Mouse (Mus musculus) heart, embryonic 13.5 days (tissue): ENCODE results near the gene Filip1. TPM values are rescaled to one million over a fixed set of nuclear protein-coding genes. Genes with fewer than 3 reads are reported as not detected.

Source experiments
- ATAC-seq: fragments of 200-750 bp; cut with Nextera tagmentation; 2 replicates; pipeline ENCODE4 v1.8.0; 2017; ENCODE audit warnings: moderate TSS enrichment; ENCODE audit not compliant: insufficient number of reproducible peaks, low FRiP score, low TSS enrichment; ENCODE audit errors: extremely low read depth
- H3K27ac ChIP-seq: fragments of 300-500 bp; sonication (generic); replicated peaks from 2 replicates; pipeline ENCODE4 v1.5.1; 2015; ENCODE audit warnings: moderate library complexity, mild to moderate bottlenecking, inconsistent platforms
- H3K27me3 ChIP-seq: fragments of 300-500 bp; sonication (generic); replicated peaks from 2 replicates; pipeline ENCODE4 v1.6.1; 2015; ENCODE audit warnings: mild to moderate bottlenecking, inconsistent platforms
- H3K36me3 ChIP-seq: fragments of 300-500 bp; sonication (generic); 2 replicates; pipeline ENCODE4 v1.6.1; 2015; ENCODE audit warnings: mild to moderate bottlenecking, inconsistent platforms
- H3K4me1 ChIP-seq: fragments of 300-500 bp; sonication (generic); 2 replicates; pipeline ENCODE4 v1.6.1; 2015; ENCODE audit warnings: inconsistent platforms
- H3K4me2 ChIP-seq: fragments of 300-500 bp; sonication (generic); 2 replicates; pipeline ENCODE4 v1.6.1; 2015; ENCODE audit warnings: inconsistent platforms, mild to moderate bottlenecking, moderate library complexity
- H3K4me3 ChIP-seq: fragments of 300-500 bp; sonication (generic); 2 replicates; pipeline ENCODE4 v1.5.1; 2015; ENCODE audit warnings: moderate library complexity, mild to moderate bottlenecking, inconsistent platforms
- H3K9ac ChIP-seq: fragments of 300-500 bp; sonication (generic); 2 replicates; pipeline ENCODE4 v1.6.1; 2015; ENCODE audit warnings: inconsistent platforms, mild to moderate bottlenecking, moderate library complexity
- H3K9me3 ChIP-seq: fragments of 300-500 bp; sonication (generic); 2 replicates; pipeline ENCODE4 v1.6.1; 2016; ENCODE audit warnings: inconsistent platforms
- WGBS: fragments of 180-500 bp; shearing (Covaris S2); methylation state at CpG from one replicate; pipeline ENCODE4 v1.1.7; 2015; ENCODE audit warnings: mixed read lengths; 5-methylcytosine and 5-hydroxymethylcytosine counted together
- polyA plus RNA-seq: library from polyadenylated mRNA; unstranded; fragments of >200 nt; fragmentation: Nextera tagmentation; extraction: Ambion mirVana; gene quantifications from 2 replicates; pipeline ENCODE4 v1.2.1, GENCODE M21; 2015

The Filip1 gene
- polyA plus RNA-seq, 1 experiment from 2014 or later: 27.3 TPM

- Histone ChIP-seq H3K4me2 (no peak overlapping the region), H3K9me3 (no peaks in the 10 kb centered on the region), H3K27me3 (no peaks in the 10 kb centered on the region), H3K9ac (no peak overlapping the region), H3K4me3 (no peak overlapping the region), H3K36me3 (no peaks in the 10 kb centered on the region), H3K4me1 (peaks cover 71% of the 10 kb centered on the region), H3K27ac (peak overlapping the region; percentile 39; the same call in 1 of the 2 replicates)
- WGBS: 37% methylated on average over 3 of the region's 3 CpGs
- no peak for ATAC-seq
Observed at GRCm38 (mm10) chr9:79923262-79923661, 89.4 kb downstream of the Filip1 start.

- no peaks in the 10 kb centered on the region for H3K27me3 ChIP-seq
- H3K4me3 ChIP-seq: no peak overlapping the region
- H3K9me3 ChIP-seq: no peaks in the 10 kb centered on the region
- 0 out of 2 replicates have a peak overlapping the region, but pooled peaks have one; percentile 42 for H3K9ac ChIP-seq
- 63% methylated on average over 6 of the region's 6 CpGs for WGBS
- H3K4me2 ChIP-seq: peak overlapping the region; percentile 34
- H3K27ac ChIP-seq: peak overlapping the region; percentile 64
- H3K36me3 ChIP-seq: no peaks in the 10 kb centered on the region
- no peak for ATAC-seq
- peaks cover 76% of the 10 kb centered on the region for H3K4me1 ChIP-seq
Observed at GRCm38 (mm10) chr9:79922493-79922760, 90.2 kb downstream of the Filip1 start.

DNA sequence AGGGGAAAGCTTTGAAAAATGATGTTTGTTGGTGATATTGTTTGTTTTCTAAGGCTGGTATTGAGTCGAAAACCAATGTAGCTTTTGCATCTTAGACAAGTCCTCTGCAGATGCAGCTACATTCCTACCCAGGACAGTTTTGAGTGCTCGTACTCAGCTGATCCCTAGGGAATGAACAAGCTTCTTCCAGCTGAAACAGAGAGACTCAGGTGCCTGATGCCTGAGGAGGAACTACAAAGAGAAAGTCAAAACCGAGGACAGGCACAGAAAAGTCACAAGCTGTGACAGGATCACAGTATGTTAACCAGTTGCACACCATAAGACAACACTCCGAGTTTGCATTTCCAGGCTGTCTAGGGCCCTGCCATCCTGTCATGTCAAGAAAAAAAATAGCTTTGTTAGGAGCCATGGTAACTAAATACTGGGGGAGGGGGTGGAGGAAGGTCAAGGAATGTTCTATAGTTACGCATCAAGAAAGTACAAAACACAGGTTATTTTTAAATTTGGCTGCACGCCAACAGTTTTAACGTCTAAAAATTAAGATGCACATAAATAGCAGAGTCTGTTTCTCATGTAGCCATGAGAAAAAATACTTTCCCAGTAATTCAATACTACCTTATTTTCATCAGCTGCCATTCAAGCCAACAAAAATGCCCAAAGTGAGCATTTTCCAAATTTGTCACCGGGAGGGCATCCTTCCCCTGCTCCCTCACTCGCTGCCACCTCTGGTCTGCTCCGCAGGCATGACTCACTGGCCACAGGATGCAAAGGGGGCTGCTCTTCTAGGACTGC is 90.8 kb downstream of the Filip1 start:
- Histone ChIP-seq H3K9me3 (no peaks in the 10 kb centered on the region), H3K27me3 (no peaks in the 10 kb centered on the region), H3K27ac (peak overlapping the region; percentile 64), H3K36me3 (no peaks in the 10 kb centered on the region), H3K4me1 (peaks cover 72% of the 10 kb centered on the region), H3K9ac (peak overlapping the region; percentile 58; the same call in 1 of the 2 replicates), H3K4me3 (no peak overlapping the region), H3K4me2 (peak overlapping the region; percentile 34)
- 34% methylated on average over 10 of the region's 10 CpGs for whole genome bisulfite sequencing
- no peak for ATAC-seq

GRCm38 (mm10) chr9:79920540-79920933 is 92.1 kb downstream of the Filip1 start:
- Histone ChIP-seq H3K9ac (peak overlapping the region; percentile 69), H3K36me3 (no peaks in the 10 kb centered on the region), H3K9me3 (no peaks in the 10 kb centered on the region), H3K4me3 (no peak overlapping the region), H3K4me1 (peaks cover 60% of the 10 kb centered on the region), H3K27ac (peak overlapping the region; percentile 87), H3K4me2 (peak overlapping the region; percentile 59), H3K27me3 (no peaks in the 10 kb centered on the region)
- ATAC-seq: no peak
- WGBS: 39% methylated on average over 5 of the region's 5 CpGs

DNA sequence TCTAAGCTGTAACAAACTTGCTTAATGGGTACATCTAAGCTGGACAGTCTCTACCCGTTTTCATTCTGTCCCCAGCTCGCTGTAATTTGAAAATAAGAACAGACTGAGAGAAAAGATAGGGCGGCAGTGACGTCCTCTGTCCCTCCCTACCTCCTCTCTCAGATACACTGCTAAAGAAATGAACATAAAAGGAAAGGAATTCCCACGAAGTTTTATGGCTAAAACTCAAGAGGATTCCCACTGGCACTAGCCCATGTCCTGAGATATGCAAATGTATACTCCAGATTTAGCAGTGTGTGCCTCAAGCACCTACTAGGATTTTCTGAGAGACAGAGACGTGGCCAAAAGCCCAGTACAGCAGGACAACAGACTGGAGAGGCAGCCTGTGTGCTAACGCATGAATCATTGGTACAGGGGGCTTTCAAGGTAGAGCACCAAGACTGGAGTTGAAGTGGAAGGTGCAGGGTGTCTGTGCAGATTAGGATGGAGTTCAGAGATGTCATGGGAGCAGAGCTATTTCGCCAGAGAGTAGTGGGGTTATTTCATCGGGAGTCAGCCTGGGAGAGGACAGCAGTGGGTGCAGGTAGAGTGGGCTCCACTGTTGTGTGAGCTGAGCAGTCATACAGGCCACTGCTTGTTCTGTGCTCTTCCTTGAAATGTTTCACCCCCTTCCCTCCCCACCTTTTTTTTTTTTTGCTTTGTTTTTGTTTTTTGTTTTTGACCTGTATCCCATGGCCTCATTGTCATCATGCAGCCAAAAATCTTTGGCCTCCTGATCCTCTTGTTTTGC is 92.7 kb downstream of the Filip1 start:
- ATAC-seq: no peak; the same call in 1 of the 2 replicates
- Histone ChIP-seq H3K4me2 (peak overlapping the region; percentile 59), H3K27ac (peak overlapping the region; percentile 87), H3K4me3 (peak overlapping the region; percentile 22), H3K36me3 (no peaks in the 10 kb centered on the region), H3K27me3 (no peaks in the 10 kb centered on the region), H3K9ac (peak overlapping the region; percentile 69), H3K4me1 (peaks cover 66% of the 10 kb centered on the region), H3K9me3 (no peaks in the 10 kb centered on the region)
- 18% methylated on average over 9 of the region's 9 CpGs for WGBS

DNA sequence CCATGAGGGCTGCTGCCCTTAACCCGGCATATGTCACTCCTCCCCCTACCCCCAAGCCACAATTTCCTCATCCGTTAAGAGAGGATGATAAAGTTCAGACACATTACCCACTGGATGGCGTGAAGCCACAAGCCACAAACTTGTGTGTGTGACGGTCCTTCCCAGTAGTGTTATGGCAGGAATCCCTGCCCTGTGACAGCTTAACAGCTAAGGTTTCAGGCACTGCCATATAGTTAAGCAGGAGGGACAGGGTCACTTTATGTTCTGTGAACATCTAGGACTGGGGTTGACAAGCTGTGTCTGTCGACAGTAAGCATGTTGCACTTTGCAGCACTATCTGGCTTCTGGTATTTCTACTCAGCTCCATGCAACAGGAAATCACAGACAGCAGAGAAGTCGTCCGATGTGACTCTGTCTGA is 93.3 kb downstream of the Filip1 start:
- peaks cover 69% of the 10 kb centered on the region for H3K4me1 ChIP-seq
- no peak for ATAC-seq

DNA sequence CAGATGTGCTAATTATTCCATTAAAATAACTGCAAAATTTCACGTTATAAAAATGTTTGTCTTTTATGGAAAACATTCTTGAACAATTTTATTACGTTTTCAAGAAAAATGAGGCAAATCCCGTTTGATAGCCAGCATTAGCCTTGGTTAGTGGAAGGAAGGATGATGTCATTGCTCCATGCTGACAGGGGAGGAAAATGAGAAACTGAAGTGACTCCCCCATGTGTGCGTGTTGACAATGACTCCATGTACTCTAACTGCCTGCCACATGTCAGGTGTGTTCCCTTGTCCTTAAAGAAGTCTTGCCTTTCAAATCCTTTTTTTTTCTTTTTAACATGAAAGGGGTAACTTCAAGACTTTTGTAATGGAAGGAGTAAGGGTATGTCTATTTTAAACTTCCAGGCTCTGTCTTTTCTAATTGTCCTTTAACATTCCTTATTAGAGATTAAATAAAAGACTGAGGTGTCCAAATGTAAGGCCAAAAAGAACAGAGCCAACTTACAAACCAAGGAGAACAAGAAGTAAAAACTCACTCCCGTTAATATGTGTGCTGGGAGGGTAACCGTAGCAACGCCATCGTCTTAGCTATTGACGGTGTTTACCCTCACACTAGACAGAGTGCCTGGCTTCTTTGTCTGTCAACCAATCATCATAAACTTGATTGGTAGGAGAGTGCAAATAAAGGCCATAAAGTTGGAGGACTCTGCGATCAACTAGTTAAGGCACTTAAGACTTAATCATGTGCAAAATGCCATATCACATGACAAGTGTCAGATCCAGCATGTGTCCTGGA is 94.1 kb downstream of the Filip1 start:
- ATAC-seq: no peak
- no peaks in the 10 kb centered on the region for H3K36me3 ChIP-seq
- H3K4me3 ChIP-seq: no peak overlapping the region
- H3K9me3 ChIP-seq: no peaks in the 10 kb centered on the region
- no peaks in the 10 kb centered on the region for H3K27me3 ChIP-seq
- H3K27ac ChIP-seq: peak overlapping the region; percentile 87
- H3K9ac ChIP-seq: no peak overlapping the region
- WGBS: 61% methylated on average over 10 of the region's 10 CpGs
- H3K4me2 ChIP-seq: peak overlapping the region; percentile 59; the same call in 1 of the 2 replicates
- H3K4me1 ChIP-seq: peaks cover 77% of the 10 kb centered on the region

More for the DNA sequence above, 93.3 kb downstream of the Filip1 start:
- Histone ChIP-seq H3K9ac (peak overlapping the region; percentile 69; the same call in 1 of the 2 replicates), H3K9me3 (no peaks in the 10 kb centered on the region), H3K27ac (peak overlapping the region; percentile 87), H3K36me3 (no peaks in the 10 kb centered on the region), H3K4me3 (peak overlapping the region; percentile 22), H3K27me3 (no peaks in the 10 kb centered on the region), H3K4me2 (peak overlapping the region; percentile 59)
- WGBS: 11% methylated on average over 7 of the region's 7 CpGs

- Histone ChIP-seq H3K4me3 (no peak overlapping the region), H3K9me3 (peaks cover 6% of the 10 kb centered on the region), H3K27me3 (no peaks in the 10 kb centered on the region), H3K4me1 (peaks cover 53% of the 10 kb centered on the region), H3K9ac (no peak overlapping the region), H3K36me3 (peaks cover 10% of the 10 kb centered on the region), H3K27ac (no peak overlapping the region), H3K4me2 (no peak overlapping the region)
- no peak for ATAC-seq
- 34% methylated on average over 4 of the region's 4 CpGs for WGBS
Observed at GRCm38 (mm10) chr9:79914276-79914675, 98.4 kb downstream of the Filip1 start.

- ATAC-seq: no peak
- peaks cover 10% of the 10 kb centered on the region for H3K36me3 ChIP-seq
- H3K4me2 ChIP-seq: no peak overlapping the region
- peaks cover 6% of the 10 kb centered on the region for H3K9me3 ChIP-seq
- H3K27ac ChIP-seq: no peak overlapping the region
- peaks cover 40% of the 10 kb centered on the region for H3K4me1 ChIP-seq
- H3K4me3 ChIP-seq: no peak overlapping the region
- no peak overlapping the region for H3K9ac ChIP-seq
- 75% methylated on average over 5 of the region's 5 CpGs for WGBS
- no peaks in the 10 kb centered on the region for H3K27me3 ChIP-seq
Observed at GRCm38 (mm10) chr9:79912971-79913370, 99.7 kb downstream of the Filip1 start.

DNA sequence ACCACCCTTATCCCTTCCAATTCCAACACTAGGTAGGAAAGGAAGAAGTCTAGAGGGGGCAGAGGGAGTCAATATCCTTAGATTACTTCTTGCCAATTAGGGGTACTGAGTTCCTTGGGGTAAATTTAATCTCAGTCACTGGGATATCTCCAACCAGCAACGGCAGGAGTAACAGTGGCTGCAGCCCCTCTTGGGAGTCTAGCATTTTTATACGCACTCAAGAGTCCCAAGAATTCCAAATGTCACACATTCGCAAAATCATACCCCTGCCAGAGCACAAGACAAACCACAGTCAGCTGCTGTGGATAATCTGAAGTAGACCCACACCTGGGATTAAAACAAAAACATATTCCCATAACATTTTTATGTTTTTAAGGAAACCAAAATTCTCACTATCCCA is 102.5 kb downstream of the Filip1 start:
- Histone ChIP-seq H3K4me1 (peaks cover 28% of the 10 kb centered on the region), H3K4me2 (no peak overlapping the region), H3K9me3 (peaks cover 6% of the 10 kb centered on the region), H3K36me3 (peaks cover 10% of the 10 kb centered on the region), H3K27ac (no peak overlapping the region), H3K27me3 (no peaks in the 10 kb centered on the region), H3K4me3 (no peak overlapping the region), H3K9ac (no peak overlapping the region)
- 81% methylated on average over 3 of the region's 3 CpGs for WGBS
- no peak for ATAC-seq

DNA sequence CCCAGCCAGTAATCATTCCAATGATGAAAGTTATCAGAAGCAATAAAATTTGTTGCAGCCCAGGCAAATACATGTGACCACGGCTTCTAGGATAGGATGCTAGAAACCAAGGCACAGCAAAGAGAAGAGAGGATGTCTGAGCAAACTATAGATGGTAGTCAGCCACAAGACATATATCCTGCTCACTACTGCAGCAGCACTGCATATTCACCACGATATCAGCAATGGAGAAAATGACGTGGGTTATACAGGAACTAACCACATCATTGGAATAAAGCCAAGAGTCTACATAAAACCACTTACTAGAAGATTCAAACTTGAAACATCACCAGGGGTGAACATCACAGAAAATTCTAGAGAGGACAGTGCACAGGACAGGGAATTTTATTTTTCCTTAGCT is 113.8 kb downstream of the Filip1 start:
- Histone ChIP-seq H3K9me3 (no peaks in the 10 kb centered on the region), H3K4me3 (no peak overlapping the region), H3K4me1 (peaks cover 32% of the 10 kb centered on the region), H3K27me3 (no peaks in the 10 kb centered on the region), H3K4me2 (no peak overlapping the region), H3K36me3 (peaks cover 27% of the 10 kb centered on the region), H3K27ac (no peak overlapping the region), H3K9ac (no peak overlapping the region)
- ATAC-seq: no peak
- WGBS: 42% methylated on average over 3 of the region's 3 CpGs
